Mouse (Mus musculus) kidney, adult 2 months (tissue): ENCODE measurements around the gene Sohlh2. TPM values are rescaled to one million over a fixed set of nuclear protein-coding genes. Genes with fewer than 3 reads are reported as not detected.
A peak's percentile ranks its signal among the peaks of the same experiment; 100 is the strongest.

Experiments
- DNase-seq: peaks from one replicate; pipeline ENCODE4 v3.0.0; 2021
- H3K27ac ChIP-seq: fragments of 200-500 bp; 2 replicates; pipeline ENCODE4 v1.5.1; 2012; ENCODE audit warnings: low read depth, low read length, control low read depth, inconsistent platforms; ENCODE audit not compliant: insufficient read depth
- H3K27me3 ChIP-seq: fragments of 200-500 bp; replicated peaks from 2 replicates; pipeline ENCODE4 v1.6.1; 2012; ENCODE audit warnings: mild to moderate bottlenecking, moderate library complexity, low read length, inconsistent platforms; ENCODE audit not compliant: control insufficient read depth, insufficient read depth
- H3K36me3 ChIP-seq: fragments of 200-500 bp; 2 replicates; pipeline ENCODE4 v1.6.1; 2012; ENCODE audit warnings: mild to moderate bottlenecking, moderate library complexity, low read length, inconsistent platforms; ENCODE audit not compliant: control insufficient read depth, insufficient read depth
- H3K4me1 ChIP-seq: fragments of 200-500 bp; 2 replicates; pipeline ENCODE4 v1.6.1; 2011; ENCODE audit warnings: low read length; ENCODE audit not compliant: control insufficient read depth, insufficient read depth
- H3K4me3 ChIP-seq: fragments of 200-500 bp; 2 replicates; pipeline ENCODE4 v1.5.1; 2011; ENCODE audit warnings: mild to moderate bottlenecking, low read depth, low read length, control low read depth; ENCODE audit not compliant: insufficient read depth
- CTCF ChIP-seq: fragments of 200-500 bp; conservative IDR thresholded peaks from 2 replicates; pipeline ENCODE4 v1.5.1; 2011; ENCODE audit warnings: low read depth, mild to moderate bottlenecking, control low read depth, low read length, moderate library complexity, mixed read lengths; ENCODE audit not compliant: insufficient read depth, insufficient read length
- POLR2A ChIP-seq: fragments of 200-500 bp; IDR thresholded peaks from one replicate; pipeline ENCODE4 v1.6.1; 2011; ENCODE audit warnings: low read depth, low read length, control low read depth
- WGBS: fragments of 180-500 bp; shearing (Covaris S2); methylation state at CpG from one replicate; pipeline ENCODE4 v1.1.7; 2018; 5-methylcytosine and 5-hydroxymethylcytosine counted together
- polyA plus RNA-seq: library from polyadenylated mRNA; depleted of rRNA; stranded (reverse); fragments of >200 nt; gene quantifications from 2 replicates; pipeline ENCODE4 v1.2.3, GENCODE M21; 2012

The Sohlh2 gene
- polyA plus RNA-seq, 1 experiment: not detected

DNA sequence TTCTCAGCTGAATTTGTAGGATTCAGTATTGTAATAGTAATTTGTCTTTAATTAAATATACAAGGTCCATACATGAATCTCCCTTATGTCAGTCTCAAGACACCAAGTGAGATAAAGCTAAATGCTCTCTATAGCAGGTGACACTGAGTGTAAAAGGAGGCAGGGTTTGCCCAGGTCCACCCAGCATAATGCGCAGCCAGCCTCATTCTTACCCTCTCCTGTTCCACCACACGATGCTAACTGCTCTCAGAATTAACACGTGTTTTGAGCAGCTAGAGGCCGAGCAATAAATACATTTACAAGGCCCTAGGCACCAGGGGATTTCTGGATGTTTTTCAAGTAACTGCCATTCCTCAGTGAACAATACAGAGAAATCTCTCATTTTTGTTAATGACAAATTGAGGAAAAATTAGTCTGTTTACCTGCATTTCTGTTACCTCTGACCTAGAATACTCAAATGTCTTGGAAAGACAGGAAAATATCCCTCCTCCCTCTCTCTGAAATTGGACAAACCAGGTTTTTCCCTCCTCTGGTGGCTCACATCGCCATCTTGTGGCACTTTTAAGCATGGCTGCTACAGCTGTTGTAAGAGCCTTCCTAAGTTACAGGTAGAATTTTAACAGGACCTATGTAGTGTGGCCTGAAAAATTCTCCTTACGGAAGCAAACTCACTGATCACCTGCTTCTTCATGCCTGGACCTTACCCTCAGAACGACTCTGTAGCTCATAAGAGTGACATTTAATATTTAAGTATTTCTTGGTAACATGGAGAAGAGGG, 30.0 kb upstream of the Sohlh2 start:
- Histone ChIP-seq H3K27ac (no peak overlapping the region), H3K4me3 (no peak overlapping the region), H3K4me1 (no peaks in the 10 kb centered on the region), H3K36me3 (no peaks in the 10 kb centered on the region), H3K27me3 (no peaks in the 10 kb centered on the region)
- 31% methylated on average over 7 of the region's 7 CpGs for WGBS
- TF ChIP-seq CTCF: peak; percentile 72
- no peak for TF ChIP-seq POLR2A
- DNase-seq: peak; percentile 59

DNA sequence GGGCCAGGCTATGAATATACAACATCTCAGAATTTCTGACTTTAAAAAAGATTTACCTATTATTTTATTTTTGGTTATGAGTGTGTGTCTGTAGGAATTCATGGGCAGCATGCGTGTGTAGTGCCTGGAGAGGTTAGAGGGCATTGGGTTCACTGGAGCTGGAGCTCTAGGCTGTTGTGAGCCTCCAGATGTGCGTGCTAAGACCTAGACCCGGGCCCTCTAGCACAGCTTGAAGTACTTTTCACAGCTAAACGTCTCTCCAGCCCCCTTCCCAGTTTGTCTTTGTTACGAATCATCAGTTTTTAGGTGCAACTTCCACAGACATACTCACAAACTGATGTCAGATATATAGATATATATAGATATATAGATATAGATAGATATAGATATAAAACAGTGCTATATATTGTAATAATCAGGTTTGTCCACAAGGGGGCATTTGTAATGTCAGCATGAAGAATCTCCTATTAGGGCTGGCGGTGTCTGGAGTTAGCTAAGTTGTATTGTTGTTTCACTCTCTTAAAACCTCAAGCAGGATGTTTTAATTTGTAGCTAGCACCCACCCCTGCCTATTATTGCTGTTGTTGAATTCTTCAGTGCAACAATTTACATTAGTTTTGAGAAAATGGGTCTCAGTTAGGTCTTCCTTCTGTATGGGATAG, 29.0 kb upstream of the Sohlh2 start:
- TF ChIP-seq CTCF (no peak), POLR2A (no peak)
- 65% methylated on average over 6 of the region's 6 CpGs for WGBS
- H3K4me3 ChIP-seq: no peak overlapping the region
- no peaks in the 10 kb centered on the region for H3K27me3 ChIP-seq
- peak; percentile 12 for DNase-seq
- no peak overlapping the region for H3K27ac ChIP-seq
- no peaks in the 10 kb centered on the region for H3K4me1 ChIP-seq
- H3K36me3 ChIP-seq: no peaks in the 10 kb centered on the region

DNA sequence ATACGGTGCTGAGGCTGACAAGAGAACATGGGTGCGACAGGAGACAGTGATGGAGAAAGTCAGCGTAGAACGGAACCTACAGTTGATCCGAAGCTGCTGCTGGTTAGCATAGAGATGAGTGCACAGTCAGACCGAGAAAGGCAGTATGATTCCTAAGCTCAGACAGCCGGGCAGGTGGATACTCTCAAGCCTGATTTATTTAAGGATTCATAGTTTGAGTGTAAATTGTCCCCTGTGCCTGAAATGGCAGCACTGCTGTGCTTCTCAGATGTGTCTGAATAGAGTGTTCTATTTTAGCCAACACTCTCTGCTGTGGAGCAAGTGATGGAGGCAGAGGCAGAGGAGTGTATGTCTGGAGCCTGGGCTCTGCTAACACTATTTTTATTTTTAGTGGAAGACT, 27.7 kb upstream of the Sohlh2 start:
- Histone ChIP-seq H3K4me3 (no peak overlapping the region), H3K27me3 (no peaks in the 10 kb centered on the region), H3K27ac (no peak overlapping the region), H3K36me3 (no peaks in the 10 kb centered on the region), H3K4me1 (no peaks in the 10 kb centered on the region)
- 85% methylated on average over 7 of the region's 7 CpGs for WGBS
- no peak for TF ChIP-seq CTCF
- TF ChIP-seq POLR2A: no peak
- DNase-seq: no peak

DNA sequence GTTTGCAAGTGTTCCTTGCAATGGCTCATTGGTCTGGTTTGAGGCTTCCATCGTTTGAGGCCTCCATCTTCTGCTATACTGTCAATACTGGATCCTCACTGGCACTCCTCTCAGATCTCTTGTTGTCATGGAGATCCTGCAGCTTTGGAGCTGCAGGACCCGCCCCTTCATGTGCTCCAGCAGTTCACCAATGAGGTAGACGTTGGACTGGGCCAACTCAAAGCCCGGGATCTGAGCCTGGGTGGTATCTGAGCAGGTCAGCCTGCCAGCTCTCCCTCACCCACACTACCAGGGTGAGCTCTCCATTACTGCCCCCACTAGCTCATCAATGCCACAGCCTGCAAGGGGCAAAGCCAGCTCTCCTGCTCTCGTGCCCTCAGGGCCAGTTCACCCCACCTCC, 24.4 kb upstream of the Sohlh2 start:
- no peaks in the 10 kb centered on the region; the same call in 1 of the 2 replicates for H3K4me1 ChIP-seq
- no peak for TF ChIP-seq POLR2A
- TF ChIP-seq CTCF: no peak
- no peaks in the 10 kb centered on the region for H3K27me3 ChIP-seq
- 83% methylated on average over 5 of the region's 5 CpGs for WGBS
- no peaks in the 10 kb centered on the region for H3K36me3 ChIP-seq
- no peak for DNase-seq
- no peak overlapping the region for H3K27ac ChIP-seq
- no peak overlapping the region for H3K4me3 ChIP-seq

DNA sequence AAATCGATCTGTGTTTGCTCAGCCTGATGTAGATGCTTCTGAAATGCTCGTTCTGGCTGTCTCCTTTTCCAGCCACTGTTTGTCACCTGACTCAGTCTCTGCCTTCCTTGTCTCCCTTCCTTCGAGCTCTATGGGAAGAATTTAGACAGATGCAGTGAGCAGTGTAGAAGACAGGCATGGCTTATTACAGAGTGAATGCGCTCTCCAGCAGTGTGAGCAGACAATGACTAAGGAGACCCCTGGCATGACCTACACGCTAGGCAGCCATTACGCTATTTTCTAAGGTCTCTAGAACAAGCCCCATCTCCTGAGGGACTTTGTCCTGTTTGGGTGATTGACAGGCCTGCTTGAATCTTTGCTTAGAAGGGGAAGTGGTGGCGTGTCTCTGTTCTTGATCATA, 20.7 kb upstream of the Sohlh2 start:
- Histone ChIP-seq H3K36me3 (no peaks in the 10 kb centered on the region), H3K27me3 (no peaks in the 10 kb centered on the region), H3K4me3 (no peak overlapping the region), H3K27ac (no peak overlapping the region), H3K4me1 (no peaks in the 10 kb centered on the region; the same call in 1 of the 2 replicates)
- DNase-seq: no peak
- TF ChIP-seq POLR2A (no peak), CTCF (no peak)
- WGBS: 50% methylated on average over 7 of the region's 7 CpGs

DNA sequence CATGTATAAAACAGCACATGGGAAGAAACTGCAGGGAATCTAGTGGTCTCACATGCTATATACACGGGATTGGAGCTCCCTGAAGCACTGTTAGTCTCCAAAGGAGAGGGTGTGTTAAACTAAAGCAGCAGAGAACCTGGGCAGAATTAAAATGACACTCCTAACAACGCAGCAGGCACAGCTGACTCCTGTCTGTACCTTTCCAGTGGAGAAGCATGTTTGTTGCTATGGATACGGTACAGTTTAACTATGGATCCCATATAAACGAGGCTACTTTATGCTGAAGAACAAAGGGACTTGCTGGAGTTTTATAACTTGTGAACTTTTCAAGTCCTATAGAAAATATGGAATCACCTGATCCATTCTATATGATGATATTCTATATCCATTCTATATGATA, 18.3 kb upstream of the Sohlh2 start:
- Histone ChIP-seq H3K27me3 (no peaks in the 10 kb centered on the region), H3K36me3 (no peaks in the 10 kb centered on the region), H3K4me1 (no peaks in the 10 kb centered on the region; the same call in 1 of the 2 replicates), H3K27ac (no peak overlapping the region), H3K4me3 (no peak overlapping the region)
- DNase-seq: no peak
- TF ChIP-seq POLR2A (no peak), CTCF (no peak)
- 58% methylated on average over 4 of the region's 4 CpGs for WGBS

DNA sequence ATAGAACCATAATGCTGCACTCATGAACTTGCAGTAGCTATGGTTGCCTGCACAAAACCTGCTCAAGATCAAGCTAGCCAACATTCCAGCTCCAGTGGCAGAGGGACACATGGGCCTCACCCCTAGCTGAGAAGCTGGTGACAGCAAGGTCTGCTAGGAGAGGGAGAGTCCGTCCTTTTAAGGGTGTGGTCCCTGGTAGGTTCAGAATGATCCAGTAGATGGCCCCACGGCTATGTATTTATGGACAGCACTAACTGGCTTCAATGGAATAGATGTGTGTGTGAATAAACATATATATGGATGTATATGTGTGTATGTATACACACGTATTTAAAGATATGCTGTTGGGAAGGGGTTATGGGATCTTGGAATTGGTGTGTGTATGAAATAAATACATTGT, 9.3 kb upstream of the Sohlh2 start:
- WGBS: 76% methylated on average over 3 of the region's 3 CpGs
- Histone ChIP-seq H3K36me3 (no peaks in the 10 kb centered on the region), H3K4me3 (no peak overlapping the region), H3K27ac (no peak overlapping the region), H3K27me3 (no peaks in the 10 kb centered on the region), H3K4me1 (no peaks in the 10 kb centered on the region)
- TF ChIP-seq POLR2A (no peak), CTCF (no peak)
- DNase-seq: no peak
